Mouse (Mus musculus) heart, embryonic 16.5 days (tissue): ENCODE measurements around the gene Sdf2l1. TPM values are rescaled to one million over a fixed set of nuclear protein-coding genes. Genes with fewer than 3 reads are reported as not detected.

Experiments used
- ATAC-seq: fragments of 200-750 bp; cut with Nextera tagmentation; replicated peaks from 2 replicates; pipeline ENCODE4 v1.8.0; 2017; ENCODE audit warnings: moderate number of reproducible peaks; ENCODE audit not compliant: insufficient read depth, low FRiP score; ENCODE audit errors: extremely low read depth
- H3K27ac ChIP-seq: fragments of 300-500 bp; sonication (generic); 2 replicates; pipeline ENCODE4 v1.5.1; 2014; ENCODE audit warnings: mild to moderate bottlenecking, low read length, control low read depth, moderate library complexity
- H3K27me3 ChIP-seq: fragments of 300-500 bp; sonication (generic); 2 replicates; pipeline ENCODE4 v1.6.1; 2014; ENCODE audit warnings: low read length, mixed read lengths; ENCODE audit not compliant: control insufficient read depth, insufficient read depth
- H3K36me3 ChIP-seq: fragments of 300-500 bp; sonication (generic); 2 replicates; pipeline ENCODE4 v1.6.1; 2014; ENCODE audit not compliant: control insufficient read depth, insufficient read depth
- H3K4me1 ChIP-seq: fragments of 300-500 bp; sonication (generic); 2 replicates; pipeline ENCODE4 v1.6.1; 2014; ENCODE audit warnings: low read length, mixed read lengths; ENCODE audit not compliant: control insufficient read depth, insufficient read depth
- H3K4me2 ChIP-seq: fragments of 300-500 bp; sonication (generic); 2 replicates; pipeline ENCODE4 v1.6.1; 2014; ENCODE audit warnings: low read depth, mild to moderate bottlenecking, control low read depth, low read length
- H3K4me3 ChIP-seq: fragments of 300-500 bp; sonication (generic); 2 replicates; pipeline ENCODE4 v1.5.1; 2014; ENCODE audit warnings: mild to moderate bottlenecking, control low read depth, low read length
- H3K9ac ChIP-seq: fragments of 300-500 bp; sonication (generic); 2 replicates; pipeline ENCODE4 v1.6.1; 2014; ENCODE audit warnings: low read length, control low read depth
- H3K9me3 ChIP-seq: fragments of 300-500 bp; sonication (generic); replicated peaks from 2 replicates; pipeline ENCODE4 v1.6.1; 2016; ENCODE audit warnings: low read length; ENCODE audit not compliant: control insufficient read depth
- WGBS: fragments of 180-500 bp; shearing (Covaris S2); extraction: QIAGEN DNeasy Blood & Tissue Kit; methylation state at CpG from one replicate; pipeline ENCODE4 v1.1.7; 2014; 5-methylcytosine and 5-hydroxymethylcytosine counted together
- polyA plus RNA-seq: library from polyadenylated mRNA; unstranded; fragments of >200 nt; fragmentation: Nextera tagmentation; extraction: Ambion mirVana; gene quantifications from 2 replicates; pipeline ENCODE4 v1.2.1, GENCODE M21; 2015

Gene Sdf2l1
- polyA plus RNA-seq, 1 experiment from 2014 or later = 61.9 TPM

- WGBS = 94% methylated on average over 4 of the region's 4 CpGs
These were observed 19.7 kb upstream of the Sdf2l1 start for GRCm38 (mm10) chr16:17151874-17152273.

GRCm38 (mm10) chr16:17150520-17151258 is 18.5 kb upstream of the Sdf2l1 start:
- peaks cover 11% of the 10 kb centered on the region for H3K36me3 ChIP-seq
- H3K4me1 ChIP-seq = peaks cover 10% of the 10 kb centered on the region; the same call in 1 of the 2 replicates
- H3K4me2 ChIP-seq = no peak overlapping the region
- no peaks in the 10 kb centered on the region for H3K9me3 ChIP-seq
- WGBS = 81% methylated on average over 7 of the region's 7 CpGs
- no peak overlapping the region for H3K27ac ChIP-seq
- no peaks in the 10 kb centered on the region for H3K27me3 ChIP-seq
- H3K9ac ChIP-seq = no peak overlapping the region
- H3K4me3 ChIP-seq = no peak overlapping the region
- ATAC-seq = no peak

More at GRCm38 (mm10) chr16:17151874-17152273, 19.7 kb upstream of the Sdf2l1 start:
- peaks cover 11% of the 10 kb centered on the region for H3K36me3 ChIP-seq
- ATAC-seq = no peak
- H3K4me2 ChIP-seq = no peak overlapping the region
- no peak overlapping the region for H3K9ac ChIP-seq
- H3K4me1 ChIP-seq = peaks cover 10% of the 10 kb centered on the region; the same call in 1 of the 2 replicates
- no peaks in the 10 kb centered on the region for H3K9me3 ChIP-seq
- no peak overlapping the region for H3K27ac ChIP-seq
- no peak overlapping the region for H3K4me3 ChIP-seq
- H3K27me3 ChIP-seq = no peaks in the 10 kb centered on the region

GRCm38 (mm10) chr16:17148084-17148483 is 15.9 kb upstream of the Sdf2l1 start:
- no peak for ATAC-seq
- Histone ChIP-seq H3K9ac (peak overlapping the region; percentile 52), H3K4me1 (peaks cover 10% of the 10 kb centered on the region; the same call in 1 of the 2 replicates), H3K27me3 (no peaks in the 10 kb centered on the region), H3K4me3 (peak overlapping the region; percentile 60), H3K27ac (no peak overlapping the region), H3K9me3 (no peaks in the 10 kb centered on the region), H3K36me3 (peaks cover 6% of the 10 kb centered on the region; the same call in 1 of the 2 replicates), H3K4me2 (peak overlapping the region; percentile 99)
- 18% methylated on average over 16 of the region's 16 CpGs for WGBS

- H3K9ac ChIP-seq = peak overlapping the region; percentile 52
- H3K4me2 ChIP-seq = peak overlapping the region; percentile 99
- WGBS = 1% methylated on average over 41 of the region's 41 CpGs
- no peaks in the 10 kb centered on the region for H3K9me3 ChIP-seq
- no peak overlapping the region for H3K27ac ChIP-seq
- H3K36me3 ChIP-seq = peaks cover under 1% of the 10 kb centered on the region; the same call in 1 of the 2 replicates
- H3K4me3 ChIP-seq = peak overlapping the region; percentile 60
- H3K4me1 ChIP-seq = peaks cover 10% of the 10 kb centered on the region; the same call in 1 of the 2 replicates
- peak; percentile 14; the same call in 1 of the 2 replicates for ATAC-seq
- H3K27me3 ChIP-seq = no peaks in the 10 kb centered on the region
These were observed 15.3 kb upstream of the Sdf2l1 start for GRCm38 (mm10) chr16:17147391-17147929.

- peaks cover 10% of the 10 kb centered on the region; the same call in 1 of the 2 replicates for H3K4me1 ChIP-seq
- under 1% methylated on average over 34 of the region's 34 CpGs for WGBS
These were observed 14.6 kb upstream of the Sdf2l1 start, which contains the start of gene Ccdc116 for GRCm38 (mm10) chr16:17146772-17147235. Ccdc116 (minus strand) TSS chr16:17147229.

GRCm38 (mm10) chr16:17144339-17144738 is 12.2 kb upstream of the Sdf2l1 start, which contains the start of gene Ydjc:
Ydjc (plus strand) TSS chr16:17144621.
- Histone ChIP-seq H3K9ac (no peak within 1 kb of the TSS), H3K36me3 (no peaks in the 10 kb centered on the region), H3K4me3 (no peak within 1 kb of the TSS), H3K27ac (no peak within 1 kb of the TSS), H3K9me3 (no peaks in the 10 kb centered on the region), H3K4me1 (peaks cover 10% of the 10 kb centered on the region; the same call in 1 of the 2 replicates), H3K4me2 (no peak within 1 kb of the TSS), H3K27me3 (no peaks in the 10 kb centered on the region)
- WGBS = 27% methylated on average over 7 of the region's 7 CpGs
- no peak for ATAC-seq

More at GRCm38 (mm10) chr16:17146772-17147235, 14.6 kb upstream of the Sdf2l1 start, which contains the start of gene Ccdc116:
- Histone ChIP-seq H3K36me3 (no peaks in the 10 kb centered on the region), H3K27me3 (no peaks in the 10 kb centered on the region), H3K9ac (peak within 1 kb of the TSS; percentile 52), H3K4me2 (peak within 1 kb of the TSS; percentile 99), H3K4me3 (peak within 1 kb of the TSS; percentile 60), H3K9me3 (no peaks in the 10 kb centered on the region), H3K27ac (no peak within 1 kb of the TSS)
- ATAC-seq = peak; percentile 81

GRCm38 (mm10) chr16:17137355-17137754 is 5.2 kb upstream of the Sdf2l1 start:
- H3K27ac ChIP-seq = no peak overlapping the region
- H3K27me3 ChIP-seq = no peaks in the 10 kb centered on the region
- no peak overlapping the region for H3K9ac ChIP-seq
- H3K4me3 ChIP-seq = no peak overlapping the region
- ATAC-seq = no peak
- H3K9me3 ChIP-seq = no peaks in the 10 kb centered on the region
- no peaks in the 10 kb centered on the region for H3K36me3 ChIP-seq
- WGBS = 85% methylated on average over 15 of the region's 15 CpGs
- peaks cover 4% of the 10 kb centered on the region; the same call in 1 of the 2 replicates for H3K4me1 ChIP-seq
- no peak overlapping the region for H3K4me2 ChIP-seq

GRCm38 (mm10) chr16:17132906-17133200 is 670 bp upstream of the Sdf2l1 start:
- no peak for ATAC-seq
- peak overlapping the region; percentile 100 for H3K4me2 ChIP-seq
- H3K4me1 ChIP-seq = peaks cover 8% of the 10 kb centered on the region
- H3K9me3 ChIP-seq = no peaks in the 10 kb centered on the region
- WGBS = 28% methylated on average over 7 of the region's 7 CpGs
- H3K9ac ChIP-seq = peak overlapping the region; percentile 69
- H3K36me3 ChIP-seq = no peaks in the 10 kb centered on the region
- no peak overlapping the region for H3K27ac ChIP-seq
- H3K4me3 ChIP-seq = peak overlapping the region; percentile 80
- no peaks in the 10 kb centered on the region for H3K27me3 ChIP-seq
